Mouse (Mus musculus) heart, embryonic 11.5 days (tissue): Measurements from ENCODE around the gene Cradd. TPM values are rescaled to one million over a fixed set of nuclear protein-coding genes. Genes with fewer than 3 reads are reported as not detected.

Experiments used
- ATAC-seq: fragments of 200-750 bp; cut with Nextera tagmentation; replicated peaks from 2 replicates; pipeline ENCODE4 v1.8.0; 2017; ENCODE audit warnings: moderate library complexity; ENCODE audit not compliant: insufficient number of reproducible peaks, low FRiP score, low TSS enrichment
- H3K27ac ChIP-seq: fragments of 300-500 bp; sonication (generic); 2 replicates; pipeline ENCODE4 v1.5.1; 2014; ENCODE audit warnings: mild to moderate bottlenecking, low read depth, low read length
- H3K27me3 ChIP-seq: fragments of 300-500 bp; sonication (generic); 2 replicates; pipeline ENCODE4 v1.6.1; 2014; ENCODE audit warnings: mild to moderate bottlenecking, low read length, mixed read lengths; ENCODE audit not compliant: control insufficient read depth, insufficient read depth
- H3K36me3 ChIP-seq: fragments of 300-500 bp; sonication (generic); 2 replicates; pipeline ENCODE4 v1.6.1; 2014; ENCODE audit warnings: mild to moderate bottlenecking, low read length, moderate library complexity, mixed read lengths; ENCODE audit not compliant: control insufficient read depth, insufficient read depth
- H3K4me1 ChIP-seq: fragments of 300-500 bp; sonication (generic); 2 replicates; pipeline ENCODE4 v1.6.1; 2014; ENCODE audit warnings: low read length; ENCODE audit not compliant: control insufficient read depth, insufficient read depth
- H3K4me2 ChIP-seq: fragments of 300-500 bp; sonication (generic); 2 replicates; pipeline ENCODE4 v1.6.1; 2014; ENCODE audit warnings: mild to moderate bottlenecking, moderate library complexity
- H3K4me3 ChIP-seq: fragments of 300-500 bp; sonication (generic); 2 replicates; pipeline ENCODE4 v1.5.1; 2014; ENCODE audit warnings: low read depth, low read length
- H3K9ac ChIP-seq: fragments of 300-500 bp; sonication (generic); 2 replicates; pipeline ENCODE4 v1.6.1; 2014; ENCODE audit warnings: mild to moderate bottlenecking, low read depth, low read length, moderate library complexity
- H3K9me3 ChIP-seq: fragments of 300-500 bp; sonication (generic); replicated peaks from 2 replicates; pipeline ENCODE4 v1.6.1; 2016; ENCODE audit warnings: low read length; ENCODE audit not compliant: control insufficient read depth
- WGBS: fragments of 180-500 bp; shearing (Covaris S2); extraction: QIAGEN DNeasy Blood & Tissue Kit; methylation state at CpG from one replicate; pipeline ENCODE4 v1.1.7; 2014; ENCODE audit not compliant: insufficient replicate concordance; 5-methylcytosine and 5-hydroxymethylcytosine counted together
- polyA plus RNA-seq: library from polyadenylated mRNA; unstranded; fragments of >200 nt; fragmentation: Nextera tagmentation; extraction: Ambion mirVana; gene quantifications from 2 replicates; pipeline ENCODE4 v1.2.1, GENCODE M21; 2014

The Cradd gene
- polyA plus RNA-seq: 10.6 and 11.7 TPM in 2 replicates

DNA sequence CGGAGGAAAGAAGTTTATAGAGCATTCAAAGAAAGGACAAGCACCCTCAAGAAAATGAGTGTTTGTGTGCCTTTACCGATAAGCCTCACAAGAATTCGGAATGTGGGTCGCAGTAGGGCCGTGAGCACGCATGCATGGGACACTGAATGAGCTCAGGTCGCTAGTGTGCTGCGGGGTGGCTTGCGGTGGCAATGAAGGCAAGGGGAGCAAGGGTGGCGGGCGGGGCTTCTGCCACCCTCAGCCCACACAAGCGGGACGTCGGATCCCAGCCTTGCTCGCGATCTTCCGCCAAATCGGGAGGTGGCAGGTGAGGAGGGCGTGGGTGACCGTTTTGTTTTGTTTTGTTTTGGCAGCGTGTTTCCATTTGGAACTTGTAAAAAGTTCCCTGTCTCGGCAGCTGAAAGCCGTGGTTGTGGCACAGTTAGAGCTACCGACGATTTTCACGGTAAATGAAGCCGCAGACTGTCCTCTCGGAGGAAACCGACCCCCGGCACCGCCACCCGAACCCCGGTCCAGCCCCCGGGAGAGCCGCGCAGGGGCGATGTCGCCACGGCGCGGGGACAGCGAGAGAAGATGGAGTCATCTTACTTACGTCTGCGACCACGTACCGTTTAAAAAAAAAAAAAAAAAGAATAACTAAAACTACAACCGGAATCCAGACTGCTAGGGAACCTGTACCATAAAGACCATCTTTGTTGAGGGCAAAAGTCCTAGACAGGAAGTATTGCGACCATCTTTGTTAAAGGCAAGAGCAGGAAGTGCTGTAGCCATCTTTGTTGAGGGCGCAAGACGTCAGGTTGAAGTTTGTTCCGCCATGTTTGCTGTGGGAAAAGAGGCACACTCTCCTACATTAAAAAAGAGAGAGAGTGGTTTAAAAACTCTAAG is at the start of gene Cradd:
Gene Cradd (minus strand): TSS at position 741 of the 885 bp plus-strand sequence.
- Histone ChIP-seq H3K36me3 (no peaks in the 10 kb centered on the region), H3K4me2 (peak within 1 kb of the TSS; percentile 72), H3K4me1 (peaks cover 7% of the 10 kb centered on the region), H3K9ac (peak within 1 kb of the TSS; percentile 95), H3K27ac (peak within 1 kb of the TSS; percentile 95), H3K4me3 (peak within 1 kb of the TSS; percentile 75), H3K9me3 (no peaks in the 10 kb centered on the region), H3K27me3 (no peaks in the 10 kb centered on the region)
- ATAC-seq: peak; percentile 82
- under 1% methylated on average over 51 of the region's 51 CpGs for WGBS

DNA sequence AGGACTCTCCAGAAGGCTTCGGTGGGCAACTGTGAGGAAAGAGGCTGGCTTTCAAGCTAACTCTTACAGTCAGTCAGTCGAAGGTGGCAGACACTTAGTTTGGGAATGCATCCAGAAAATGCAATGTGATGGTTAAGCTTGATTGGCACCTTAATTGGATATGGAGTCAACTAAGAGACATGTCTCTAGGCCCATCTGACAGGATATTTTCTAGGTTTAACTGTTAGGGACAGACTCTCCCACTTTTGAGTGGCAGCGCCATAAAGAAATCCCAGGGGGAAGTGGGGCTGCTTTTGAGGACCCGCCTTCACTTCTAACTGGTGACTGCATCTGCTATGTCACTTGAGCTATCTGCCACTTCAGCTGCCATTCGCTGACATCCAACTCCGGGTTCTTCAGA is 49.4 kb upstream of the Cradd start:
- no peak overlapping the region for H3K4me2 ChIP-seq
- H3K27me3 ChIP-seq: no peaks in the 10 kb centered on the region
- H3K9ac ChIP-seq: no peak overlapping the region
- H3K4me3 ChIP-seq: no peak overlapping the region
- H3K36me3 ChIP-seq: no peaks in the 10 kb centered on the region
- 89% methylated on average over 6 of the region's 6 CpGs for WGBS
- no peak for ATAC-seq
- no peak overlapping the region for H3K27ac ChIP-seq
- peaks cover 5% of the 10 kb centered on the region for H3K9me3 ChIP-seq
- H3K4me1 ChIP-seq: no peaks in the 10 kb centered on the region

DNA sequence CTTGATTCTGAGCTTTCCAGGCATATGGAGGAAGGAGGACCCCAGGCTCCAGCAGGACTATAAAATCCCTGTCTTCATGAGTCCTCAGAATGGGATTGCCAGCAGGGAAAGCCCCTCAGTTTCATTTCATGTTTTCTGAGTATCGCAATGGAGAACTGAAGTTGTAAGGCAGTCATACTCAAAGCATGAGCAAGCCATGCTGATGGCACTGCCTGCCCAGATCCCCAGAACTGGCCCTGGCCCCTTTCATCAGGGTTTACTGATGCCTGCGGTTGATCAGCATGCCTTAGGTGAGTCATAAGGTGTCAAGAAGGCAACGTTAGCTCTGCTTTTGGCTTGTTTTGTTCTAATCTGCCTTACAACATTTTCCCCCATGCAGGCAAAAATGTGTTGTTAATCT is 48.0 kb upstream of the Cradd start:
- no peaks in the 10 kb centered on the region for H3K36me3 ChIP-seq
- H3K27ac ChIP-seq: no peak overlapping the region
- 79% methylated on average over 3 of the region's 3 CpGs for WGBS
- H3K9ac ChIP-seq: no peak overlapping the region
- no peaks in the 10 kb centered on the region for H3K4me1 ChIP-seq
- no peaks in the 10 kb centered on the region for H3K27me3 ChIP-seq
- H3K4me2 ChIP-seq: no peak overlapping the region
- H3K4me3 ChIP-seq: no peak overlapping the region
- no peak for ATAC-seq
- H3K9me3 ChIP-seq: no peaks in the 10 kb centered on the region

DNA sequence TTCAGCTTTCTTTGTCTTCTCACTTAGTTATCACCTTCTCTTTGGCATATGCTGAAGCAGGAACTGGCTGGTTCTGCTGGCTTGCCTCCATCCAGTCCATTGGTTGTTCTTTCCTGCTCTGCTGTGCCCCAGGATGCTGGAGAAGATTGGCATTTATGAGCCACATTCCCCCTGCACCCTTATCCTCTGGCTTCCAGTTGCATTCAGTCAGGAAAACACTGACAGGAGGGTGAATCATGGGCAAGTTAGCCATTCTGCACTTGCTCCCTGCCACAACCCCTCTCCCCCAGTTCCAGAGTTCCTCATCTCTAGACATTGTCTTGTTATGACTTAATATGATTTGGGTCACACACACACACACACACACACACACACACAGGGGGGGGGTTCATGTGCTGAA is 45.3 kb upstream of the Cradd start:
- H3K9me3 ChIP-seq: 0 out of 2 replicates have a peak, but pooled peaks cover 2% of the 10 kb centered on the region
- no peaks in the 10 kb centered on the region for H3K4me1 ChIP-seq
- no peak overlapping the region for H3K4me2 ChIP-seq
- no peaks in the 10 kb centered on the region for H3K36me3 ChIP-seq
- no peak overlapping the region for H3K9ac ChIP-seq
- H3K4me3 ChIP-seq: no peak overlapping the region
- H3K27me3 ChIP-seq: no peaks in the 10 kb centered on the region
- no peak overlapping the region for H3K27ac ChIP-seq
- no peak for ATAC-seq

DNA sequence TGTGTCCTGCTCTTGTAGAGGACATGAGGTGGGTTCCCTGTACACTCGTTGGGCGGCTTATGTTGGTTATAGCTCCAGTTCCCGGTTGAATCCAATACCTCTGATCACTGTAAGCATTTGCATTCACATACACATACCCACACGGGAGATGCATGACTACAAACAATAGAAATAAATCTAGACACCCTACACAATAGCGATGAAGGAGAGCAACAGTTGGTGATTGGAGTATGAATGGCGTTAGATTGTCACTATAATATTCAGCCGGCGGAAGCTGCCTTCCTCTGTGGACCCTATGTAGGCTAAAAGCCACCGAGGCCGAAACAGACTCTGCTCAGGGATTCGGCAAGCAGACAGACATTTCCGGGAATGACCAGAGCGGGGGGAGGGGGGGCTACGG is 44.2 kb upstream of the Cradd start:
- ATAC-seq: no peak
- WGBS: 86% methylated on average over 14 of the region's 14 CpGs
- H3K4me2 ChIP-seq: no peak overlapping the region

DNA sequence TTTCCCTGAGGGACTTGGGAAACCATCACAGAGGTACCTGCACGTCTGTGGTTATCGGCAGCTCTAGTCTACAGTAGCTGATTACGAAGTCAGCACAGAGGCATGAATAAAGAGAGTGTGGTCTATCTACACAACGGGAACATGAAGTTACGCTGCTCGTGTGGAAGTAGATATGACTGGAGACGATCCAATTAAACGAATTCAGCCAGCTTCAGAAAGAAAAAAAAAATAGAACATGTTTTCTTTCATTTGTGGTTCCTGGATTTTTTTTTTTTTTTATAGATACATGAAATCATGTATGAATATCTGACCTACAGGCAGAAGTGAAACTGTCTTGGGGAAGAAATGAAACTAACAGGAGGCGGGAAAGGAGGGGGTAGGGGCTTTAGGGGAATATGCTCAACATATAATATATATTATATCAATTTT is 43.7 kb upstream of the Cradd start:
- Histone ChIP-seq H3K4me3 (no peak overlapping the region), H3K4me2 (no peak overlapping the region), H3K9me3 (0 out of 2 replicates have a peak, but pooled peaks cover 2% of the 10 kb centered on the region), H3K27me3 (no peaks in the 10 kb centered on the region), H3K4me1 (no peaks in the 10 kb centered on the region), H3K36me3 (no peaks in the 10 kb centered on the region), H3K9ac (no peak overlapping the region), H3K27ac (no peak overlapping the region)
- 79% methylated on average over 9 of the region's 9 CpGs for WGBS
- ATAC-seq: no peak

More for the DNA sequence above, 44.2 kb upstream of the Cradd start:
- Histone ChIP-seq H3K4me3 (no peak overlapping the region), H3K27me3 (no peaks in the 10 kb centered on the region), H3K36me3 (no peaks in the 10 kb centered on the region), H3K9me3 (0 out of 2 replicates have a peak, but pooled peaks cover 2% of the 10 kb centered on the region), H3K4me1 (no peaks in the 10 kb centered on the region), H3K9ac (no peak overlapping the region), H3K27ac (no peak overlapping the region)

DNA sequence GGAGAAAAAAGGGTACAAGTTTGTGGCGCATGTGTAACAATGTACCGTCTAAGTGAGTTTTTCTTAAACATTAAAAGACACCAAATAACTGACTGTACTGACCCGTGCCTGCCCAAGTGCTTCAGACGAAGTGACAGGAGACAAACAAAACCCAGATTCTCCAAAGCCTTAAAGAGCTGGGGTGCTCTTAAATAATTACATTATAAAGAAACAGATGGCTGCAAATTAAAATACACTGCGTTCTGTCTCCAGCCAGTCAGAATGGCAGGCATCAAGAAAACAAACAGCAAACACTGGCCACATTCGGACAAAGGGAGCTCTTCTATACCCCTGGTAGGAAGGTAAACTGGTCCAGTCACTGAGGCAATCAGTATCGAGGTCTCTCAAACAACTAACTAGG is 43.3 kb upstream of the Cradd start:
- H3K27me3 ChIP-seq: no peaks in the 10 kb centered on the region
- H3K27ac ChIP-seq: no peak overlapping the region
- H3K9me3 ChIP-seq: 0 out of 2 replicates have a peak, but pooled peaks cover 2% of the 10 kb centered on the region
- no peak overlapping the region for H3K9ac ChIP-seq
- no peak overlapping the region for H3K4me3 ChIP-seq
- no peaks in the 10 kb centered on the region for H3K36me3 ChIP-seq
- ATAC-seq: no peak
- H3K4me1 ChIP-seq: no peaks in the 10 kb centered on the region
- no peak overlapping the region for H3K4me2 ChIP-seq
- 79% methylated on average over 7 of the region's 7 CpGs for WGBS

DNA sequence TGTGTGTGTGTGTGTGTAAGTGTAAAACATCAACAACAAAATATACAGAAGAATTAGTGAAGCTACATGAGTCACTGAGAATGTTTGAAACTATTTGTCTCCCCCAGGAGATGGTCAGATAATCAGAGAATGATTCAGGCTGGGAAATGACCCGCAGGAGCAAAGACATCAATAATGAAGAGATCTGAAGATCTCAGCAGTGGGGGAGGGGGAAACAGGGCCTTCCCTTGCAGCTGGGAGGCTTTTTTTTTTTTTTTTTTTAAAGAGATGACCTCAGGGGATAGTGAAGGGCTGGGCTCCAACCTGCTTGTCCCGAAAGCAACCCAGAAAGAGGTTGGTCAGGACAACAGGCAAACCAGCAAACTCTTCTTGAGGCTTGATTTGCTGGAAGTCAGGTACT is 38.4 kb upstream of the Cradd start:
- Histone ChIP-seq H3K4me2 (no peak overlapping the region), H3K27ac (no peak overlapping the region), H3K4me3 (no peak overlapping the region), H3K4me1 (no peaks in the 10 kb centered on the region), H3K9ac (no peak overlapping the region), H3K27me3 (no peaks in the 10 kb centered on the region), H3K9me3 (0 out of 2 replicates have a peak, but pooled peaks cover 2% of the 10 kb centered on the region), H3K36me3 (no peaks in the 10 kb centered on the region)
- whole genome bisulfite sequencing: 46% methylated on average over 2 of the region's 2 CpGs
- no peak for ATAC-seq
